Mouse (Mus musculus) cerebellum, adult 2 months (tissue): ENCODE results near the gene Elfn1.

Experiments
- CTCF ChIP-seq: fragments of 200-500 bp; IDR thresholded peaks from 2 replicates; pipeline ENCODE4 v1.5.1; 2011; ENCODE audit warnings: low read depth, mild to moderate bottlenecking, control low read depth, low read length, moderate library complexity, borderline replicate concordance; ENCODE audit not compliant: insufficient read depth
- POLR2A ChIP-seq: fragments of 200-500 bp; IDR thresholded peaks from 2 replicates; pipeline ENCODE4 v1.6.1; 2011; ENCODE audit warnings: low read length, control low read depth, borderline replicate concordance; ENCODE audit not compliant: insufficient read depth

DNA sequence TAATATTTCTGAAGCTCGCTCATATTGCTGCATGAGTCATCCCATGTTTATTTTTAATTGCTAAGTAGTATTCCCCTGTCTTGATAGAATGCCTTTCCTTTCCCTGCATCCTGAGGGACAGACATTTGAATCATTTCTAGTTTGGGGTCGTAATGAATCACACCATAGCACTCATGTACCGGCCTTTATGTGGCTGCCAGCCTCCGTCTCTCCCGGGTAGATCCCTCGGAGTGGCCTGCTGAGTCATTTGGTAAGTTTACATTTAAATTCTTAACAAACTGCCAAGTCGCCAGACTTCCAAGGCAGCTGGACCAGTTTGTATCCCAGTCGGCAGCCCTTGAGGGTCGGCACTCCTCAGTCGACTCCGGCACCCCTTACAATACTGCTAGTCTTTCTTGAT lies 13.9 kb downstream of the Elfn1 start:
- TF ChIP-seq POLR2A (no peak), CTCF (no peak)
